Mouse (Mus musculus) embryonic facial prominence, embryonic 15.5 days (tissue): ENCODE measurements around the gene Camk2b. TPM values are rescaled to one million over a fixed set of nuclear protein-coding genes. Genes with fewer than 3 reads are reported as not detected.

ENCODE experiments used
- ATAC-seq: fragments of 200-750 bp; cut with Nextera tagmentation; 2 replicates; pipeline ENCODE4 v1.8.0; 2017; ENCODE audit warnings: low read depth, moderate TSS enrichment; ENCODE audit not compliant: insufficient number of reproducible peaks, low FRiP score, low TSS enrichment
- H3K27ac ChIP-seq: fragments of 300-500 bp; sonication (generic); replicated peaks from 2 replicates; pipeline ENCODE4 v1.5.1; 2015; ENCODE audit warnings: mild to moderate bottlenecking, inconsistent platforms
- H3K27me3 ChIP-seq: fragments of 300-500 bp; sonication (generic); 2 replicates; pipeline ENCODE4 v1.6.1; 2015; ENCODE audit warnings: inconsistent platforms
- H3K36me3 ChIP-seq: fragments of 300-500 bp; sonication (generic); 2 replicates; pipeline ENCODE4 v1.6.1; 2015; ENCODE audit warnings: mild to moderate bottlenecking, inconsistent platforms
- H3K4me1 ChIP-seq: fragments of 300-500 bp; sonication (generic); 2 replicates; pipeline ENCODE4 v1.6.1; 2015; ENCODE audit warnings: inconsistent platforms
- H3K4me2 ChIP-seq: fragments of 300-500 bp; sonication (generic); replicated peaks from 2 replicates; pipeline ENCODE4 v1.6.1; 2015; ENCODE audit warnings: mild to moderate bottlenecking, inconsistent platforms
- H3K4me3 ChIP-seq: fragments of 300-500 bp; sonication (generic); replicated peaks from 2 replicates; pipeline ENCODE4 v1.5.1; 2015; ENCODE audit warnings: mild to moderate bottlenecking, inconsistent platforms
- H3K9ac ChIP-seq: fragments of 300-500 bp; sonication (generic); 2 replicates; pipeline ENCODE4 v1.6.1; 2015; ENCODE audit warnings: inconsistent platforms
- H3K9me3 ChIP-seq: fragments of 300-500 bp; sonication (generic); replicated peaks from 2 replicates; pipeline ENCODE4 v1.6.1; 2016; ENCODE audit warnings: inconsistent platforms
- WGBS: fragments of 180-500 bp; shearing (Covaris S2); methylation state at CpG from one replicate; pipeline ENCODE4 v1.1.7; 2015; 5-methylcytosine and 5-hydroxymethylcytosine counted together
- polyA plus RNA-seq: library from polyadenylated mRNA; unstranded; fragments of >200 nt; fragmentation: Nextera tagmentation; extraction: Ambion mirVana; gene quantifications from 2 replicates; pipeline ENCODE4 v1.2.1, GENCODE M21; 2015

Gene Camk2b
- polyA plus RNA-seq, 1 experiment from 2014 or later, result 3.5 TPM

DNA sequence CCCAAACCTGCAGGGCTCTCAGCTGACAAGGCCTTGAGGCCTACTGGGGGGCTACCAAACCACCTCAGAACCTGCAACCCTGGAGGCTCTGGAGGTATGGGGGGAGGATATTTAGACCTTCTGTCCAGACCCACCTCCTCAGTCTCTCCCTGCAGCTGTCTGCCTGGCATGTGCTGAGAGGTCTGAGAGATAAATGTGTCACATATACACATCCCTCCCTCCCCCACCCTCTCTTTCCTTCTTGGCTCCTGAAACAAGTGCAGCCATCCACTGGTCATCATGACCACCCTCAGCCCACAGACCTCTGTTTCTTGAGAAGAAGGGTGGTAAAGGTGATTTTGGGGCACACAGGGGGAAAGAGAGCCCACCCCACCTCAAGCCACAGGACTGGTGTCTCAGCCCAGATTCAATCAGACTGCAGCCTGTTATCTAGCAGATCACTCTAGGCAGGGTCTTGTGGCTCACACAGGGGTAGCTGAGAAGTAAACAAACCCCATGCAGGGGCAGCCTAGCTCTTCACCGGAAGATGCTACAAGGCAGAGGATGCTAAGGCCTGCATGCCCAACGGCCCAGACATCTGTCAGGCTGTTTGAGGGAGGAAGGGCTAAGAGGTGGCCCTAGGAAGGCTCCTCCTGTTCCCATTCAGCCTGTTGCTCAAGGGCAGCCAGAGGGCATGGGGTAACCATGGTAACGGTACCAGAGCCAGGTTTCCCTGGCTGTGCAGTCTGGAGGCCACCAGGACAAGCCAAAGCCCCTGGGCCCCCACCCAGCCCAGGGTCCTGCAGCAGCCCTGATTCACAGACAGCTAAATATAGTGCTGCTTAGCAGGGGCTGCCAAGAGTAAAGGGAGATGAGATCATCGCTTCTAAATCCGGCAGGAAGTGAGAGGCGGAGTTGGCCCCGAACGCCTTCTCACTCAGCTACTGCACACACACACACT, 66.1 kb downstream of the Camk2b start:
- Histone ChIP-seq H3K36me3 (no peaks in the 10 kb centered on the region), H3K4me2 (0 out of 2 replicates have a peak overlapping the region, but pooled peaks have one; percentile 2), H3K4me3 (no peak overlapping the region), H3K27me3 (peaks cover 5% of the 10 kb centered on the region; the same call in 1 of the 2 replicates), H3K27ac (peak overlapping the region; percentile 86), H3K4me1 (peaks cover 28% of the 10 kb centered on the region), H3K9me3 (no peaks in the 10 kb centered on the region), H3K9ac (no peak overlapping the region)
- WGBS, result 9% methylated on average over 8 of the region's 8 CpGs
- peak; percentile 89 for ATAC-seq

DNA sequence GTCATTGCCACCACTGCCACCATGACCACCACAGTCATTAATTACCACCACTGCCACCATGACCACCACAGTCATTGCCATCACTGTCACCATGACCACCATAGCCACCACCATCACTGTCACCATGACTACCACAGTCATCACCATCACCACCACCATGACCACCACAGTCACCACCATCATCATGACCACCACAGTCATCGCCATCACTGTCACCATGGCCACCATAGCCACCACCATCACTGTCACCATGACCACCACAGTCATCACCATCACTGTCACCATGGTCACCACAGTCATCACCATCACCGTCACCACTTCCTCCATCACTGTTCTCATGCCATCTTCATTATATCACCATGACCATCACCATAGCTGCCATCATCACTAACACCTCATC, 67.7 kb downstream of the Camk2b start:
- ATAC-seq, result no peak
- Histone ChIP-seq H3K27ac (no peak overlapping the region), H3K27me3 (no peaks in the 10 kb centered on the region), H3K4me3 (no peak overlapping the region), H3K9ac (no peak overlapping the region), H3K4me1 (peaks cover 31% of the 10 kb centered on the region), H3K36me3 (no peaks in the 10 kb centered on the region), H3K9me3 (no peaks in the 10 kb centered on the region), H3K4me2 (no peak overlapping the region)
- WGBS, result 93% methylated on average over 2 of the region's 2 CpGs

DNA sequence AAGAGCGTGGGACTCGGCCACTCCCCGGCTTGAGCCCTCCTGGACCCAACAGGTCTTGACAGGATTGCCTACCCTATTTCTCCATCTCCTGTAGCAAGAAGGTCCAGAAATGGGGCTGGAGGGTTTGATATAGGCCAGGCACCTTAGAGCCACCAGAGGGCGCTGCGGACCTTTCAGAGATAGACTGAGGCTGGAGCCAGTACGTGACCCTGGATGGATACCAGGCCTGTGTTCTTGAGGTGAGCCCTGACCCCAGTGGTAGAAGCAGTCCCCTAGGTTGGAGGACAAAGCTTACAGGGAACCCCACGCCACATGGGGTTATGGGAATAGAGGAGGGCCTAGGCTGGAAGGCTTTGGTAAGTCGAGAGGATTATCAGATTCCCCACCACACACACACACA, 70.2 kb downstream of the Camk2b start:
- Histone ChIP-seq H3K4me2 (no peak overlapping the region), H3K9ac (no peak overlapping the region), H3K4me3 (no peak overlapping the region), H3K4me1 (peaks cover 19% of the 10 kb centered on the region), H3K27ac (no peak overlapping the region), H3K9me3 (no peaks in the 10 kb centered on the region), H3K36me3 (no peaks in the 10 kb centered on the region), H3K27me3 (no peaks in the 10 kb centered on the region)
- ATAC-seq, result no peak
- WGBS, result 11% methylated on average over 8 of the region's 8 CpGs

DNA sequence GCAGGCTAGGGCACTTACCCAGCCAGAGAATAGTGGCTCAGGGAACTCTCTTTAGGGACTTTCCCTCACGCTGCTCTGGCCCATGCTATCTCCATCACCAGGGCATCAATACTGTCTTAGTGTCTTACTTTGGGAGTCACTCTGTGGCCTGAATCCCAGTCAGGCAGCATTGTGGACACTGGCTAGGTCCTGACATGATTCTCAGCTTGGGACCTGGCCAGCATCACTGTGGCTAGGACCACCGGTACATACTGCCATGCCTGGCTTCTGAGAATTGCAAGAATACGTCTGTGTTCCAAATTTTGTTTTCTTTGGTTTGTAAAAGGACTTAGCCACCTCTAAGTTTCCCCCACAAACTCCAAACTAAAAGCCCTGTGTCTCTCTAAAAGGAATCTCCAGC, 71.3 kb downstream of the Camk2b start:
- 72% methylated on average over 3 of the region's 3 CpGs for WGBS

DNA sequence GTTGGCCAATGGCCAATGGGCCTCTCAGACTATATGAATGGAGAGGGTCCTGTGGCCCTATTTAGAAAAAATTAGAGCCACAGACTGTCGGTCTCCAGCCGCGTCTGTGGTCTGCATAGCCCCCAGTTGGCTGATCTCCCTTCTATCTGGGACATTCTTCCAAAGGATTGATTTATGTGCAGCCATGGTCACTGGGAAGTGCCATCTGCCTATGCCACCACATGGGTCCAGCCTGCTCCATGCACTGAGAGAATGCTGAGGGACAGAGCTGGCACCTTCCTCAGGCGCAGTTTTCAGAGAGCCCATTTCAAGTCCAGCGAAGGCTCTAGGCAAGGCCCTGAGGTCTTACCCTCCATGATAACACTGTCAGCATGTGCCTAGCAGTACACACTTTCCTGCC, 72.0 kb downstream of the Camk2b start:
- no peak for ATAC-seq
- 84% methylated on average over 5 of the region's 5 CpGs for WGBS
- H3K4me1 ChIP-seq, result 0 out of 2 replicates have a peak, but pooled peaks cover 3% of the 10 kb centered on the region
- no peak overlapping the region for H3K4me3 ChIP-seq
- H3K36me3 ChIP-seq, result no peaks in the 10 kb centered on the region
- H3K4me2 ChIP-seq, result no peak overlapping the region
- no peak overlapping the region for H3K9ac ChIP-seq
- no peaks in the 10 kb centered on the region for H3K9me3 ChIP-seq
- no peak overlapping the region for H3K27ac ChIP-seq
- no peaks in the 10 kb centered on the region for H3K27me3 ChIP-seq

More for the DNA sequence above, 71.3 kb downstream of the Camk2b start:
- no peak for ATAC-seq
- H3K9ac ChIP-seq, result no peak overlapping the region
- H3K27ac ChIP-seq, result no peak overlapping the region
- H3K27me3 ChIP-seq, result no peaks in the 10 kb centered on the region
- peaks cover 8% of the 10 kb centered on the region for H3K4me1 ChIP-seq
- no peaks in the 10 kb centered on the region for H3K36me3 ChIP-seq
- H3K4me2 ChIP-seq, result no peak overlapping the region
- no peaks in the 10 kb centered on the region for H3K9me3 ChIP-seq
- no peak overlapping the region for H3K4me3 ChIP-seq

DNA sequence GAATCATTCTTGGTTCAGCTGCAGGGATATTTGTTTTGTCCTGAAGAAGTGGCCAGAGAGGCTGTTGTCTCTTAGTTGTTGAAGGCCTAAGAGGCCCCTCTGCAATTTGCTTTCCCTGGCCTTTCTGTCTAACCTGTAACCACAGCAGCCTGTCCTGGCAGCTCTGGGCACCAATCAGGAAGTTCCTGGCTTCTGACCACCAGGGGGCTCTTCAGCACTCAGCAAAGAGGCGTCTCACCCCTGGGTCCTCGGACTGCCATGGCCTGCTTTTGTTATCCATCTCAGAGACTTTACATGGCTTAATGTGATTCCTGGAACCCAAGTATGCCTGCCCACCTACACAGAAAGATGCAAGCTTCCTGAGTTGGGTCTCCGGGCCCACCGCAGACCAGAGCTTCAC, 75.3 kb downstream of the Camk2b start:
- Histone ChIP-seq H3K4me2 (no peak overlapping the region), H3K4me3 (no peak overlapping the region), H3K9me3 (no peaks in the 10 kb centered on the region), H3K27ac (no peak overlapping the region), H3K9ac (no peak overlapping the region), H3K27me3 (no peaks in the 10 kb centered on the region), H3K36me3 (no peaks in the 10 kb centered on the region), H3K4me1 (0 out of 2 replicates have a peak, but pooled peaks cover 3% of the 10 kb centered on the region)
- no peak for ATAC-seq
- WGBS, result 40% methylated on average over 4 of the region's 4 CpGs

DNA sequence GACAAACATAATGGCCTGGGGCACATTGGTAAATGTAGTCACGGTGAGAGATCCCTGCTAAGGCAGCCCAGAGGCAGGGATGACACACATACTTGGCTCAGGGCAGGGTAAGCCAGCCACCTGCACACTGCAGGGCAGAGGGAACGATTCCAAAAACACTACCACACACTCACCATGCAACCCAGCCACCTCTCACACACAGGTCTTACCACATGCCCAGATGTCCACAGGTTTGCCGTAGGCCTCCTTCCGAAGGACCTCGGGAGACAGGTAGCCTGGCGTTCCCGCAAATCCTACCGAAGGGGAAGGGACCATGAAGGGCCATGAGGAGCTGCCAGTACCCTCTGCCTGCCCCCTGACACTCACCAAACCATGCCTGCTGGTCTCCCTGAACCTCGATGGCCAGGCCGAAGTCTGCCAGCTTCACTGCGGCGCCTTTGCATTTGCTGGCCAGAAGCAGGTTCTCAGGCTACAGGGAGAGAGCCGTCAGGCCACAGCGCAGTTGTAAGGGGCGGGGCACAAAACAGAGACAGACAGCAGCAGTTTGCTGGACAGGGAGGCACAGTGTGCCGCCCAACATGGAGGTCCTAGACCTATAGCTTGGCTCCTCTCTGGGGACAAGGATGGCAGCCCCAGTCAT, 76.1 kb downstream of the Camk2b start:
- Histone ChIP-seq H3K27ac (no peak overlapping the region), H3K9ac (no peak overlapping the region), H3K27me3 (no peaks in the 10 kb centered on the region), H3K4me3 (no peak overlapping the region), H3K4me1 (0 out of 2 replicates have a peak, but pooled peaks cover 3% of the 10 kb centered on the region), H3K4me2 (no peak overlapping the region), H3K9me3 (no peaks in the 10 kb centered on the region), H3K36me3 (no peaks in the 10 kb centered on the region)
- WGBS, result 80% methylated on average over 16 of the region's 16 CpGs
- no peak for ATAC-seq

DNA sequence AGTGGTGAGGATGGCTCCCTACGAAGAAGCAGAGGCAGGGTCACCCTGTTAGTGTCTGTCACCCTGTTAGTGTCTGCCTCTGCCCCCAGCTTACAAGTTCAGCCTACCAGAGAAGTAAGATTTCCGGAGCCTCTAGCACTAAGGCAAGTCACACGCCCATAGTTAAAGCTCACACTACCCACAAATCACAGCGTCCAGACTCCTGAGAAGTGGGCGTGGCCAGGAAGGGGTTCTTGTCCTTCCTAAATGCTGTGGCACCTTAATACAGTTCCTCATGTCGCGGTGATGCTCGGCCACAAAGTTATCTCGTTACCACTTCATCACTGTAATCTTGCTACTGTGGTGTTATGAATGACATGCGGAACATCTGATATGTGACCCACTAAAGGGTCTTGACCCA, 78.0 kb downstream of the Camk2b start:
- no peak overlapping the region for H3K27ac ChIP-seq
- H3K4me2 ChIP-seq, result no peak overlapping the region
- 78% methylated on average over 10 of the region's 10 CpGs for WGBS
- ATAC-seq, result no peak
- H3K9me3 ChIP-seq, result no peaks in the 10 kb centered on the region
- H3K4me1 ChIP-seq, result no peaks in the 10 kb centered on the region
- H3K27me3 ChIP-seq, result no peaks in the 10 kb centered on the region
- no peak overlapping the region for H3K9ac ChIP-seq
- no peaks in the 10 kb centered on the region for H3K36me3 ChIP-seq
- no peak overlapping the region for H3K4me3 ChIP-seq

DNA sequence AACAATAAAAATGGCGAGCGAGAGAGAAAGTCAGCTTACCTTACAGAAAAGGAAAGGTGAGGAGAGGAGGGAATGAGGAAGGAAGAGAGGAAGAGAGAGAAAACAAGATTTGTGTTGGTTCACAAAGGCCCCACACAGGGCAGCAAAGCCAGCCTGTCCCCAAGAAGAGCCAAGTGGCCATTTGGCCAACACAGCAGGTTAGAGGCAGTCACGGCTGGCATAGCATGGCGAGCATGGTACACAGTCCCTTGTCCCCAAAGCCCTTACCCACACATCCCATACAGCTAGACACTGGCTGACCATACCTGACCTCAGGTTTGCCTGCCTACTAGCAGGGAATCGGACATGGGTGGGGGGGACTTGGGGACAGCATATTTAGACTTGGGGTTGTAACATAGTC, 82.5 kb downstream of the Camk2b start:
- WGBS, result 88% methylated on average over 5 of the region's 5 CpGs
- Histone ChIP-seq H3K4me2 (no peak overlapping the region), H3K4me3 (no peak overlapping the region), H3K27me3 (no peaks in the 10 kb centered on the region), H3K9ac (no peak overlapping the region), H3K36me3 (no peaks in the 10 kb centered on the region), H3K27ac (no peak overlapping the region), H3K4me1 (no peaks in the 10 kb centered on the region), H3K9me3 (no peaks in the 10 kb centered on the region)
- ATAC-seq, result no peak

DNA sequence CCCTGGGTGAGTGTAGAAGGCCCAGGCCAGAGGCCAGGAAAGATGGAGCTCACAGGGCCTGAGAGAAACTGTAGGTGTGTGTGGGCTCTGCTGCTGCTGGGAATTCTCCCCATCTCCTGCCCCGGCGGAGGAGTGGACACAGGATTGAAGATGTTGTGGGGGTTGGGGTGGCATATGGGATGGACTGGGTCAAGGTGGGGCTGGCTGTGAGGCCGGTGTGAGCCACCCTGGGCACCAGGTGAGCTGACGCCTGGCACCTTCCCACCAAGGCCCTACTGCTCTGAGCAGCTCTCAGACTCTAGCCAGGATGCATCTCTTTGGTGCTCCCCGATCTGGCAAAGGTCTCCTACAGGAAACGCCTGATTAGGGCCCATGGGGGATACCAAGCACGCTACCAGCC, 84.8 kb downstream of the Camk2b start:
- no peak for ATAC-seq
- H3K36me3 ChIP-seq, result no peaks in the 10 kb centered on the region

DNA sequence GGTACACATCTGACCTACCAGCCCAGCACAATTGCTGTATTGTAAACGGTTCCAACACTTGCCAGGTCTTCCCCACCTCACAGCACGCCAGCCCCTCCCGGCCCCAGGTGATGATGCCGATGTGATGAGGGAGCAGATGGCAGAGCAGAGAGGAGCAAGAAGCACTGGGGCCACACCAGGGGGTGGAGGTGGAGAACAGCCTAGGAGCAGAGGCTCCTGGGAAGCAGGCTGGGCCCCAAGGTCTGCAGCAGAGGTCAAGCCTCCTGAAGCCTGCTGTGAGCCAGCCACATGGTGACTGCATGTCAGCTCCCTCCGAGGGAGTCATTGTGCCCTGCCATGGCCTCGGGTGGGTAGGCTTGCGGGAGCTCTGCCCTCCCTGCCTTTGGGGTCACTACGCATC, 85.6 kb downstream of the Camk2b start:
- Histone ChIP-seq H3K4me3 (no peak overlapping the region), H3K27me3 (no peaks in the 10 kb centered on the region), H3K4me2 (no peak overlapping the region), H3K9me3 (no peaks in the 10 kb centered on the region), H3K36me3 (no peaks in the 10 kb centered on the region), H3K27ac (no peak overlapping the region), H3K9ac (no peak overlapping the region), H3K4me1 (peaks cover 6% of the 10 kb centered on the region; the same call in 1 of the 2 replicates)
- 62% methylated on average over 8 of the region's 8 CpGs for WGBS
- ATAC-seq, result no peak

More for the DNA sequence above, 84.8 kb downstream of the Camk2b start:
- Histone ChIP-seq H3K27ac (no peak overlapping the region), H3K9me3 (no peaks in the 10 kb centered on the region), H3K4me1 (peaks cover 1% of the 10 kb centered on the region; the same call in 1 of the 2 replicates), H3K4me3 (no peak overlapping the region), H3K27me3 (no peaks in the 10 kb centered on the region), H3K4me2 (no peak overlapping the region), H3K9ac (no peak overlapping the region)
- WGBS, result 88% methylated on average over 7 of the region's 7 CpGs
